Mouse (Mus musculus): Measurements from ENCODE around the gene Skiv2l.

Skiv2l gene

GRCm38 (mm10) chr17:34849722-34850516 lies at the start of gene Skiv2l, which contains the start of gene Nelfe:
Gene Skiv2l (minus strand): TSS chr17:34850210.
Gene Nelfe (plus strand): TSS chr17:34850391.
- peak; percentile 99 for DNase-seq (ENCODE audit: low read depth, low spot score)

GRCm38 (mm10) chr17:34899053-34899889 lies 49.3 kb upstream of the Skiv2l start:
- DNase-seq (ENCODE audit: low read depth, low spot score), result peak; percentile 23

- DNase-seq (ENCODE audit: low read depth, low spot score), result no peak
Observed at GRCm38 (mm10) chr17:34898706-34899052, 48.7 kb upstream of the Skiv2l start.

GRCm38 (mm10) chr17:34898160-34898586 lies 48.2 kb upstream of the Skiv2l start, which contains the start of the genes C2 and Ehmt2:
Gene C2 (minus strand): TSS chr17:34898265.
Gene Ehmt2 (plus strand): TSS chr17:34898469.
- peak; percentile 87 for DNase-seq (ENCODE audit: low read depth, low spot score)

- DNase-seq (ENCODE audit: low read depth, low spot score), result peak; percentile 88
Observed at GRCm38 (mm10) chr17:34897373-34898159, 47.6 kb upstream of the Skiv2l start.

- no peak for DNase-seq (ENCODE audit: low read depth, low spot score)
Observed at GRCm38 (mm10) chr17:34896366-34896765, 46.4 kb upstream of the Skiv2l start.

- no peak for DNase-seq (ENCODE audit: low read depth, low spot score)
Observed at GRCm38 (mm10) chr17:34895724-34896123, 45.7 kb upstream of the Skiv2l start.

GRCm38 (mm10) chr17:34894801-34895530 lies 45.0 kb upstream of the Skiv2l start:
- DNase-seq (ENCODE audit: low read depth, low spot score), result peak; percentile 43

GRCm38 (mm10) chr17:34894074-34894597 lies 44.1 kb upstream of the Skiv2l start:
- DNase-seq (ENCODE audit: low read depth, low spot score), result peak; percentile 99

GRCm38 (mm10) chr17:34893072-34893824 lies 43.2 kb upstream of the Skiv2l start:
- no peak for DNase-seq (ENCODE audit: low read depth, low spot score)

- DNase-seq (ENCODE audit: low read depth, low spot score), result no peak
Observed at GRCm38 (mm10) chr17:34891377-34891776, 41.4 kb upstream of the Skiv2l start.

GRCm38 (mm10) chr17:34890074-34890743 lies 40.2 kb upstream of the Skiv2l start:
- DNase-seq (ENCODE audit: low read depth, low spot score), result no peak

GRCm38 (mm10) chr17:34887942-34888341 lies 37.9 kb upstream of the Skiv2l start:
- no peak for DNase-seq (ENCODE audit: low read depth, low spot score)

- DNase-seq (ENCODE audit: low read depth, low spot score), result peak; percentile 16
Observed at GRCm38 (mm10) chr17:34885615-34886014, 35.6 kb upstream of the Skiv2l start.

- no peak for DNase-seq (ENCODE audit: low read depth, low spot score)
Observed at GRCm38 (mm10) chr17:34884704-34885103, 34.7 kb upstream of the Skiv2l start.

GRCm38 (mm10) chr17:34883332-34883731 lies 33.3 kb upstream of the Skiv2l start:
- peak; percentile 12 for DNase-seq (ENCODE audit: low read depth, low spot score)

- no peak for DNase-seq (ENCODE audit: low read depth, low spot score)
Observed at GRCm38 (mm10) chr17:34881683-34882310, 31.8 kb upstream of the Skiv2l start, which contains the start of gene Gm20547. Gene Gm20547 (minus strand): TSS chr17:34882042.

- no peak for DNase-seq (ENCODE audit: low read depth, low spot score)
Observed at GRCm38 (mm10) chr17:34881166-34881565, 31.2 kb upstream of the Skiv2l start.
